Comparison of ENCODE assay signal across 15 mouse cellular contexts in the genomic region with DNA sequence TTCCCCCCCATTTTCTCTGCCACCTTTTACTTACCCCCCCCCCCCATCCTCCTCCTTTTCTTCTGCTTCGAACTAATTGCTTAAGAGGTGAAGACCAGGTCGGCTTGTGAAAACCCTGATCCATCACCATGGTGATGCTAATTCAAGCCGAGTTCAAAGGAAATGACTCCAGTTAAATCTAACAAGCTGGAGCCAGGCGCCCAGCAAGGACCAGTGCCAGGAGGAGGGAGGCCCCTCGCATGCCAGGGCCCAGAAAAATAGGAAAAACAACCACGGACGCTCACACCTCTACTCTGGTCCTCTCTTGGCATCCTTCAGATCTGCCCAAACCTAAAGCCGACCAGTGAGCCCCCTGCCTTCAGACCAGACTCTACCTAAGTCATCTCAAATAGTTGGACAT. TPM values are rescaled to one million over a fixed set of nuclear protein-coding genes. Genes with fewer than 3 reads are reported as not detected.
DNase-seq lines count a peak whose midpoint lies in the region; ATAC-seq lines count a peak whose summit lies in the region.
"Had no signal": no experiment of that assay in that cellular context is flagged by ENCODE, and none has a peak within 500 bp of the region (broad histone marks: within the 10 kb centered on the region; RNA-seq: fewer than 3 reads in every experiment).

No protein-coding gene starts in this region.

- no peaks in the 10 kb centered on the region for H3K36me3 ChIP-seq in hindbrain, embryonic 10.5 days
- H3K36me3 ChIP-seq in hindbrain, embryonic 12.5 days, result no peaks in the 10 kb centered on the region
- no peaks in the 10 kb centered on the region for H3K36me3 ChIP-seq in forebrain, embryonic 12.5 days (replicated peaks)
- H3K36me3 ChIP-seq in heart, embryonic 11.5 days (ENCODE audit: control insufficient read depth, insufficient read depth, low read length), result no peaks in the 10 kb centered on the region
- H3K36me3 ChIP-seq: embryonic facial prominence, embryonic 12.5 days; liver, embryonic 12.5 days; stomach, embryonic 15.5 days had no signal

- H3K4me3 ChIP-seq in hindbrain, embryonic 10.5 days, result no peak overlapping the region
- H3K4me3 ChIP-seq in hindbrain, embryonic 12.5 days, result no peak overlapping the region
- H3K4me3 ChIP-seq in forebrain, embryonic 12.5 days (replicated peaks), result no peak overlapping the region
- H3K4me3 ChIP-seq in heart, embryonic 11.5 days (ENCODE audit: low read depth, low read length), result no peak overlapping the region
- H3K4me3 ChIP-seq: embryonic facial prominence, embryonic 12.5 days; liver, embryonic 12.5 days; stomach, embryonic 15.5 days had no signal

- H3K4me2 ChIP-seq in hindbrain, embryonic 12.5 days (replicated peaks), result no peak overlapping the region
- peak overlapping the region; percentile 19; the same call in 1 of the 2 replicates for H3K4me2 ChIP-seq in forebrain, embryonic 12.5 days
- no peak overlapping the region for H3K4me2 ChIP-seq in heart, embryonic 11.5 days
- H3K4me2 ChIP-seq: embryonic facial prominence, embryonic 12.5 days; liver, embryonic 12.5 days; stomach, embryonic 15.5 days had no signal

- peaks cover 8% of the 10 kb centered on the region; the same call in 1 of the 2 replicates for H3K9me3 ChIP-seq in hindbrain, embryonic 10.5 days
- no peaks in the 10 kb centered on the region for H3K9me3 ChIP-seq in hindbrain, embryonic 12.5 days (replicated peaks)
- no peaks in the 10 kb centered on the region for H3K9me3 ChIP-seq in forebrain, embryonic 12.5 days
- no peaks in the 10 kb centered on the region for H3K9me3 ChIP-seq in heart, embryonic 11.5 days (replicated peaks; ENCODE audit: control insufficient read depth, low read length)
- H3K9me3 ChIP-seq: liver, embryonic 12.5 days; stomach, embryonic 15.5 days had no signal

- H3K4me1 ChIP-seq in hindbrain, embryonic 10.5 days (replicated peaks), result peaks cover 50% of the 10 kb centered on the region
- peaks cover 12% of the 10 kb centered on the region for H3K4me1 ChIP-seq in hindbrain, embryonic 12.5 days
- peaks cover 38% of the 10 kb centered on the region for H3K4me1 ChIP-seq in forebrain, embryonic 12.5 days
- H3K4me1 ChIP-seq in heart, embryonic 11.5 days (ENCODE audit: control insufficient read depth, insufficient read depth, low read length), result peaks cover under 1% of the 10 kb centered on the region; the same call in 1 of the 2 replicates

- ATAC-seq in hindbrain, embryonic 12.5 days (ENCODE audit: low FRiP score), result no peak
- ATAC-seq in forebrain, embryonic 12.5 days (ENCODE audit: low FRiP score), result peak; percentile 66
- no peak for ATAC-seq in heart, embryonic 11.5 days (replicated peaks; ENCODE audit: insufficient number of reproducible peaks, low FRiP score, low TSS enrichment)
- ATAC-seq: liver, embryonic 12.5 days had no signal

- peaks cover 81% of the 10 kb centered on the region for H3K27me3 ChIP-seq in hindbrain, embryonic 10.5 days (ENCODE audit: insufficient read depth, poor library complexity, severe bottlenecking)
- peaks cover 54% of the 10 kb centered on the region for H3K27me3 ChIP-seq in hindbrain, embryonic 12.5 days
- H3K27me3 ChIP-seq in forebrain, embryonic 12.5 days, result peaks cover 39% of the 10 kb centered on the region
- peaks cover 27% of the 10 kb centered on the region for H3K27me3 ChIP-seq in heart, embryonic 11.5 days (ENCODE audit: control insufficient read depth, insufficient read depth, low read length)

- intact Hi-C loops in left cerebral cortex, postnatal 14 days (cut with DNase I), result loop anchor here (5.0 kb wide), 1 partner anchor 47 kb away; no protein-coding TSS in a partner anchor

- WGBS in hindbrain, embryonic 10.5 days, result 3% methylated on average over 8 of the region's 8 CpGs
- WGBS in hindbrain, embryonic 12.5 days, result 5% methylated on average over 8 of the region's 8 CpGs
- WGBS in forebrain, embryonic 12.5 days, result 2% methylated on average over 8 of the region's 8 CpGs
- WGBS in heart, embryonic 11.5 days (ENCODE audit: insufficient replicate concordance), result 18% methylated on average over 8 of the region's 8 CpGs

- H3K27ac ChIP-seq in hindbrain, embryonic 10.5 days, result no peak overlapping the region
- H3K27ac ChIP-seq in hindbrain, embryonic 12.5 days, result no peak overlapping the region
- peak overlapping the region; percentile 68 for H3K27ac ChIP-seq in forebrain, embryonic 12.5 days
- no peak overlapping the region for H3K27ac ChIP-seq in heart, embryonic 11.5 days (ENCODE audit: low read depth, low read length)
- H3K27ac ChIP-seq: embryonic facial prominence, embryonic 12.5 days; liver, embryonic 12.5 days; stomach, embryonic 15.5 days had no signal

- no peak overlapping the region for H3K9ac ChIP-seq in hindbrain, embryonic 12.5 days
- H3K9ac ChIP-seq in forebrain, embryonic 12.5 days, result no peak overlapping the region
- H3K9ac ChIP-seq in heart, embryonic 11.5 days (ENCODE audit: low read depth, low read length), result no peak overlapping the region
- H3K9ac ChIP-seq: embryonic facial prominence, embryonic 12.5 days; liver, embryonic 12.5 days; stomach, embryonic 15.5 days had no signal

- DNase-seq in hindbrain, embryonic 10.5 days (ENCODE audit: low spot score), result peak; percentile 32
- DNase-seq in ES-CJ7 (ENCODE audit: low read depth, low spot score), result peak; percentile 66
- DNase-seq in left cerebral cortex, postnatal 14 days (ENCODE audit: low spot score in 2 of 2), result peak; percentile 28 to 52
- DNase-seq in gastrocnemius, adult 18-20 months (ENCODE audit: low spot score), result no peak
- no peak for DNase-seq in kidney, adult 18-20 months
- DNase-seq: kidney, postnatal 36 days had no signal

RNA-seq across cellular contexts. Expression of a gene that starts 29.5 kb away (rescaled TPM):
- 34.9 and 43.0 TPM in 2 replicates for polyA plus RNA-seq in hindbrain, embryonic 10.5 days (2016; fragmentation: Nextera tagmentation; extraction: Ambion mirVana)
- polyA plus RNA-seq in hindbrain, embryonic 12.5 days (2016; fragmentation: Nextera tagmentation; extraction: Ambion mirVana), result 44.6 and 46.7 TPM in 2 replicates
- polyA plus RNA-seq in forebrain, embryonic 12.5 days (2016; fragmentation: Nextera tagmentation; extraction: Ambion mirVana), result 21.9 and 25.6 TPM in 2 replicates
- total RNA-seq in left cerebral cortex, postnatal 14 days (2021), result 10 to 100 TPM; 13.6 to 14.2 TPM
- total RNA-seq in gastrocnemius, adult 18-20 months (2021), result 1 to 10 TPM; 4.2 to 6.4 TPM
- polyA plus RNA-seq in heart, embryonic 11.5 days (2014; fragmentation: Nextera tagmentation; extraction: Ambion mirVana), result 37.8 and 41.1 TPM in 2 replicates

RNA-seq across cellular contexts. Expression of a gene that starts 41.5 kb away (rescaled TPM):
- polyA plus RNA-seq in hindbrain, embryonic 10.5 days (2016; fragmentation: Nextera tagmentation; extraction: Ambion mirVana), result 1.9 and 2.1 TPM in 2 replicates
- polyA plus RNA-seq in hindbrain, embryonic 12.5 days (2016; fragmentation: Nextera tagmentation; extraction: Ambion mirVana), result 2.1 and 2.2 TPM in 2 replicates
- polyA plus RNA-seq in forebrain, embryonic 12.5 days (2016; fragmentation: Nextera tagmentation; extraction: Ambion mirVana), result 0.65 and 0.67 TPM in 2 replicates
- total RNA-seq in left cerebral cortex, postnatal 14 days (2021), result under 1 TPM; 0.22 to 0.23 TPM
- not detected for total RNA-seq in gastrocnemius, adult 18-20 months (2021)
- polyA plus RNA-seq in heart, embryonic 11.5 days (2014; fragmentation: Nextera tagmentation; extraction: Ambion mirVana), result 0.13 and 0.31 TPM in 2 replicates
- total RNA-seq: heart, adult 8-10 months; hematopoietic stem cell, adult 5-6 weeks had no signal
- polyA plus RNA-seq: liver, embryonic 12.5 days had no signal

RNA-seq across cellular contexts. Expression of a gene that starts 59.0 kb away (rescaled TPM):
- polyA plus RNA-seq in hindbrain, embryonic 10.5 days (2016; fragmentation: Nextera tagmentation; extraction: Ambion mirVana), result 0.09 TPM in 1 of 2 replicates, not detected in the other
- polyA plus RNA-seq in hindbrain, embryonic 12.5 days (2016; fragmentation: Nextera tagmentation; extraction: Ambion mirVana), result not detected in 2 replicates
- not detected in 2 replicates for polyA plus RNA-seq in forebrain, embryonic 12.5 days (2016; fragmentation: Nextera tagmentation; extraction: Ambion mirVana)
- total RNA-seq in left cerebral cortex, postnatal 14 days (2021), result not detected
- under 1 TPM in 1 of 2 experiments, not detected in 1; 0.16 TPM for total RNA-seq in gastrocnemius, adult 18-20 months (2021)
- not detected in 2 replicates for polyA plus RNA-seq in heart, embryonic 11.5 days (2014; fragmentation: Nextera tagmentation; extraction: Ambion mirVana)
- total RNA-seq: heart, adult 8-10 months; hematopoietic stem cell, adult 5-6 weeks had no signal
- polyA plus RNA-seq: liver, embryonic 12.5 days; neural tube, embryonic 11.5 days had no signal

Comparison
In these comparisons a context has a peak if more than half of its experiments do, and no peak if none do; other contexts are left out.
1. DNase-seq: peak in hindbrain, embryonic 10.5 days (single experiment), ES-CJ7 (single experiment) and left cerebral cortex, postnatal 14 days (2 of 2); none in gastrocnemius, adult 18-20 months (single experiment) and kidney, adult 18-20 months (single experiment).